Mouse (Mus musculus) lung, adult 10 weeks (tissue): ENCODE measurements around the gene Trpc7. TPM values are rescaled to one million over a fixed set of nuclear protein-coding genes. Genes with fewer than 3 reads are reported as not detected.

Experiments
- polyA plus RNA-seq: library from polyadenylated mRNA; stranded (reverse); fragments of 350-450 nt; fragmentation: Illumina TruSeq; extraction: RNeasy Lipid Tissue Mini Kit (QIAGEN cat#74804); gene quantifications from one replicate; pipeline ENCODE4 v1.2.3, GENCODE M21; 2014; ENCODE audit warnings: low read depth, low replicate concordance; ENCODE audit not compliant: insufficient read depth

The Trpc7 gene
- not detected for polyA plus RNA-seq

GRCm38 (mm10) chr13:56895893-56896292 is at the start of gene Trpc7:
Gene Trpc7, minus strand, starts transcription at chr13:56895993.

GRCm38 (mm10) chr13:56753192-56753951 is 142.4 kb downstream of the Trpc7 start, which contains the start of gene Gm45623:
Gene Gm45623, minus strand, starts transcription at chr13:56753827.

Other genes with a start within 250 kb of the Trpc7 start
- gene Smad5, start 193.0 kb downstream of the Trpc7 start, polyA plus RNA-seq: 18.2 TPM
- gene Gm45623, start 142.2 kb downstream of the Trpc7 start, polyA plus RNA-seq: not detected